Mouse (Mus musculus) urinary bladder, postnatal 4 days (tissue): ENCODE measurements around the gene Per1.
"Not testable (repeated sequence)": the region's sequence is repeated elsewhere in the genome, so short reads cannot be mapped to it uniquely, and the experiment has no call there.

Experiments
- DNase-seq, 2 experiments: peaks; one replicate each; pipeline ENCODE4 v3.0.0; 2021 to 2022; ENCODE audit warnings: low spot score in 2 of 2

Gene Per1

GRCm38 (mm10) chr11:69080855-69081222, 14.2 kb upstream of the Per1 start:
- DNase-seq: no peak

- no peak for DNase-seq
These were observed 13.4 kb upstream of the Per1 start for GRCm38 (mm10) chr11:69081613-69082012.

- DNase-seq: no peak
These were observed 9.4 kb upstream of the Per1 start for GRCm38 (mm10) chr11:69085608-69086007.

- no peak for DNase-seq
These were observed 8.6 kb upstream of the Per1 start for GRCm38 (mm10) chr11:69086390-69086789.

GRCm38 (mm10) chr11:69087082-69087481, 7.9 kb upstream of the Per1 start:
- peak in 1 of 2 experiments; percentile 63 for DNase-seq

GRCm38 (mm10) chr11:69087597-69087996, 7.4 kb upstream of the Per1 start:
- DNase-seq: no peak

- DNase-seq: peak; percentile 85 to 90
These were observed 6.7 kb upstream of the Per1 start, which contains the start of gene Vamp2 for GRCm38 (mm10) chr11:69088103-69088855. TSS of gene Vamp2 (plus strand) at chr11:69088490.

- no peak for DNase-seq
These were observed 6.0 kb upstream of the Per1 start for GRCm38 (mm10) chr11:69088856-69089615.

GRCm38 (mm10) chr11:69089616-69090290, 5.3 kb upstream of the Per1 start:
- DNase-seq: no peak

- no peak for DNase-seq
These were observed 4.7 kb upstream of the Per1 start for GRCm38 (mm10) chr11:69090367-69090766.

GRCm38 (mm10) chr11:69091566-69092385, 3.2 kb upstream of the Per1 start:
- DNase-seq: no peak

- peak; percentile 66 to 89 for DNase-seq
These were observed 2.6 kb upstream of the Per1 start for GRCm38 (mm10) chr11:69092386-69092751.

- no peak for DNase-seq
These were observed 2.1 kb upstream of the Per1 start for GRCm38 (mm10) chr11:69092871-69093270.

GRCm38 (mm10) chr11:69093856-69094255, 1.2 kb upstream of the Per1 start:
- not testable (repeated sequence) for DNase-seq

GRCm38 (mm10) chr11:69095511-69096231, 654 bp downstream of the Per1 start:
- no peak for DNase-seq

- DNase-seq: no peak
These were observed 1.5 kb downstream of the Per1 start for GRCm38 (mm10) chr11:69096360-69096986.

- peak; percentile 99 to 100 for DNase-seq
These were observed 2.2 kb downstream of the Per1 start for GRCm38 (mm10) chr11:69096987-69097900.

- no peak for DNase-seq
These were observed 3.2 kb downstream of the Per1 start for GRCm38 (mm10) chr11:69098039-69098761.

- DNase-seq: peak; percentile 93 to 95
These were observed 3.7 kb downstream of the Per1 start for GRCm38 (mm10) chr11:69098762-69099091.
